Mouse (Mus musculus) G1E (cell line): ENCODE measurements at regions not wholly inside any gene's neighbourhood (a gene's known extent, or its start where the extent isn't known, plus 50 kb on each side); places are given as distances from the start of the nearest gene placed in this dataset.

ENCODE experiments used
- CTCF ChIP-seq: IDR thresholded peaks from 2 replicates; pipeline ENCODE4 v1.5.1; 2012; ENCODE audit warnings: low read depth, low read length, inconsistent platforms, mixed read lengths
- GATA1 ChIP-seq: IDR thresholded peaks from 2 replicates; pipeline ENCODE4 v1.6.1; 2012; ENCODE audit warnings: borderline replicate concordance, low read length, inconsistent platforms, mixed read lengths
- TAL1 ChIP-seq: conservative IDR thresholded peaks from 2 replicates; pipeline ENCODE4 v1.6.1; 2012; ENCODE audit warnings: low read depth, low read length, inconsistent platforms, mixed read lengths

- TF ChIP-seq CTCF: no peak
- TF ChIP-seq TAL1: no peak
- TF ChIP-seq GATA1: no peak
Observed at GRCm38 (mm10) chr2:166275398-166275797, 119.9 kb upstream of the Sulf2 start.
